Mouse (Mus musculus) stomach, embryonic 16.5 days (tissue): ENCODE measurements around the gene Crygn. TPM values are rescaled to one million over a fixed set of nuclear protein-coding genes. Genes with fewer than 3 reads are reported as not detected.

Experiments
- ATAC-seq: fragments of 200-750 bp; cut with Nextera tagmentation; 2 replicates; pipeline ENCODE4 v1.8.0; 2017; ENCODE audit warnings: moderate number of reproducible peaks, moderate TSS enrichment; ENCODE audit not compliant: insufficient read depth, low FRiP score
- H3K27ac ChIP-seq: fragments of 300-500 bp; sonication (generic); 2 replicates; pipeline ENCODE4 v1.5.1; 2014; ENCODE audit warnings: low read length
- H3K27me3 ChIP-seq: fragments of 300-500 bp; sonication (generic); 2 replicates; pipeline ENCODE4 v1.6.1; 2014; ENCODE audit warnings: low read length, control low read depth, mixed read lengths; ENCODE audit not compliant: control insufficient read depth, insufficient read depth
- H3K36me3 ChIP-seq: fragments of 300-500 bp; sonication (generic); 2 replicates; pipeline ENCODE4 v1.6.1; 2014; ENCODE audit warnings: low read length; ENCODE audit not compliant: control insufficient read depth, insufficient read depth
- H3K4me1 ChIP-seq: fragments of 300-500 bp; sonication (generic); 2 replicates; pipeline ENCODE4 v1.6.1; 2014; ENCODE audit warnings: low read length, control low read depth, mixed read lengths; ENCODE audit not compliant: control insufficient read depth, insufficient read depth
- H3K4me2 ChIP-seq: fragments of 300-500 bp; sonication (generic); 2 replicates; pipeline ENCODE4 v1.6.1; 2014; ENCODE audit warnings: low read depth, low read length, mixed read lengths
- H3K4me3 ChIP-seq: fragments of 300-500 bp; sonication (generic); replicated peaks from 2 replicates; pipeline ENCODE4 v1.5.1; 2014; ENCODE audit warnings: mild to moderate bottlenecking, low read length
- H3K9ac ChIP-seq: fragments of 300-500 bp; sonication (generic); 2 replicates; pipeline ENCODE4 v1.6.1; 2014; ENCODE audit warnings: low read length
- H3K9me3 ChIP-seq: fragments of 300-500 bp; sonication (generic); replicated peaks from 2 replicates; pipeline ENCODE4 v1.6.1; 2016; ENCODE audit warnings: low read length, control low read depth; ENCODE audit not compliant: control insufficient read depth
- WGBS: fragments of 180-500 bp; shearing (Covaris S2); extraction: QIAGEN DNeasy Blood & Tissue Kit; methylation state at CpG from one replicate; pipeline ENCODE4 v1.1.7; 2014; 5-methylcytosine and 5-hydroxymethylcytosine counted together
- polyA plus RNA-seq: library from polyadenylated mRNA; unstranded; fragments of >200 nt; fragmentation: Nextera tagmentation; extraction: Ambion mirVana; gene quantifications from 2 replicates; pipeline ENCODE4 v1.2.1, GENCODE M21; 2015

The Crygn gene
- polyA plus RNA-seq, 1 experiment from 2014 or later: 2.7 TPM

- ATAC-seq: no peak
- Histone ChIP-seq H3K4me1 (no peaks in the 10 kb centered on the region), H3K27ac (no peak overlapping the region), H3K36me3 (peaks cover 22% of the 10 kb centered on the region), H3K4me2 (no peak overlapping the region), H3K27me3 (no peaks in the 10 kb centered on the region), H3K9ac (no peak overlapping the region), H3K9me3 (no peaks in the 10 kb centered on the region), H3K4me3 (no peak overlapping the region)
- 87% methylated on average over 8 of the region's 8 CpGs for whole genome bisulfite sequencing
Measured at GRCm38 (mm10) chr5:24704615-24705014, 53.2 kb downstream of the Crygn start.

DNA sequence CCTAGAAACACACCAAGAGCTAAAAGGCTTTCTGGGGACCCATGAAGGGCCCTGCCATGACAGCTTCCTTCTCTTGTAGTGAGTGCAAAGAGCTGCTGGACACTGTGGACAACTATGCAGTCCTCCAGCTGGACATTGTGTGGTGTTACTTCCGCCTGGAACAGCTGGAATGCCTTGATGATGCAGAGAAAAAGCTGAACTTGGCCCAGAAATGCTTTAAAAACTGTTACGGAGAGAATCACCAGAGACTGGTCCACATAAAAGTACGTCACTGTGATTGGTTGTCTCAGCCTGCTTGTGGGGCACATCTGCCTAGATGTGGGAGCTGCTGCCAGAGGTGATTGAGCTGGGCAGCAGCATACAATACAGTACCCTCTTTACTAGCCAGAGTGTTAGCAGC lies 56.5 kb downstream of the Crygn start:
- no peaks in the 10 kb centered on the region for H3K27me3 ChIP-seq
- 67% methylated on average over 3 of the region's 3 CpGs for WGBS
- peaks cover 23% of the 10 kb centered on the region for H3K36me3 ChIP-seq
- no peak overlapping the region for H3K4me3 ChIP-seq
- no peaks in the 10 kb centered on the region for H3K4me1 ChIP-seq
- H3K9me3 ChIP-seq: no peaks in the 10 kb centered on the region
- H3K4me2 ChIP-seq: no peak overlapping the region
- H3K9ac ChIP-seq: no peak overlapping the region
- ATAC-seq: no peak
- H3K27ac ChIP-seq: peak overlapping the region; percentile 54; the same call in 1 of the 2 replicates

Other genes starting within 250 kb of the Crygn start
- not detected in 2 replicates for gene Gbx1, start 230.8 kb downstream of the Crygn start, polyA plus RNA-seq
- 0.24 and 0.58 TPM in 2 replicates for gene Asb10, start 217.0 kb downstream of the Crygn start, polyA plus RNA-seq
- gene 4931409K22Rik, start 201.2 kb downstream of the Crygn start, polyA plus RNA-seq: 0.13 TPM in 1 of 2 replicates, not detected in the other
- gene Abcf2, start 180.5 kb downstream of the Crygn start, polyA plus RNA-seq: 81.7 and 81.9 TPM in 2 replicates
- gene Chpf2, start 171.3 kb downstream of the Crygn start, polyA plus RNA-seq: 21.8 and 23.9 TPM in 2 replicates
- gene Smarcd3, start 133.6 kb downstream of the Crygn start, polyA plus RNA-seq: 13.1 and 17.1 TPM in 2 replicates
- 31.9 and 32.0 TPM in 2 replicates for gene Nub1, start 72.5 kb downstream of the Crygn start, polyA plus RNA-seq
- gene Wdr86, start 27.3 kb downstream of the Crygn start, polyA plus RNA-seq: 8.1 TPM in 2 replicates
- gene Rheb, start 84.6 kb upstream of the Crygn start, polyA plus RNA-seq: 218 and 227 TPM in 2 replicates